Mouse (Mus musculus): ENCODE measurements around the gene Slc22a23. TPM values are rescaled to one million over a fixed set of nuclear protein-coding genes. Genes with fewer than 3 reads are reported as not detected.

The Slc22a23 gene
- total and polyA plus RNA-seq, 2 experiments from 2014 or later, result 10.3 to 87.9 TPM

- peak; percentile 40 for TF ChIP-seq CTCF (IDR thresholded peaks at IDR 0.05; ENCODE audit: low read depth)
- Histone ChIP-seq H3K9me3 (ENCODE audit: low read length) (no peaks in the 10 kb centered on the region), H3K27me3 (ENCODE audit: insufficient read depth, low read length) (no peaks in the 10 kb centered on the region), H3K4me3 (ENCODE audit: low read depth, low read length) (no peak overlapping the region), H3K4me1 (ENCODE audit: insufficient read depth) (peaks cover 25% of the 10 kb centered on the region), H3K9ac (no peak overlapping the region), H3K27ac (ENCODE audit: low read depth, low read length) (no peak overlapping the region), H3K36me3 (ENCODE audit: insufficient read depth) (no peaks in the 10 kb centered on the region), H3K4me2 (ENCODE audit: low read depth) (no peak overlapping the region)
- ATAC-seq, result no peak
- WGBS, result 62% methylated on average over 3 of the region's 3 CpGs
- no peak for DNase-seq
These were observed 198.1 kb downstream of the Slc22a23 start for GRCm38 (mm10) chr13:34146916-34147315.

DNA sequence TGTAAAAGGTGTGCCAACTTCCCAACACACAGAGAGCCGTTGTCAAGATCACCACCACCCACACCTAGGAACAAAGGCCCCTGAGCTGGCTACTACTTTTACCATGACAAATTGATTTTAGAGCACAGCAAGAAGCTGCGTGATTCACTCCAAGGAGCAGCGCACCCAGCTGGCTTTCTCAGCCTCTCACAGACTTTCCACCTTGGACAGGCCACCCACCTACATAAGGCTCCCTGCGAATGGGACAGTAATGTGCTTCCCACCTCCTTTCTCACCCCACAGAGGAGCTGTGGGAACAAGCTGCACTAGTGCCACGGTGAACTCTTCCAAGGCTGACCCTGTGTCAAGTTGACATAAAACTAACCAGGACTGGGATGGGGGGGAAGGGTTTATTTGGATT lies 201.6 kb downstream of the Slc22a23 start:
- Histone ChIP-seq H3K27ac (ENCODE audit: low read depth, low read length) (no peak overlapping the region), H3K9ac (no peak overlapping the region), H3K27me3 (ENCODE audit: insufficient read depth, low read length) (no peaks in the 10 kb centered on the region), H3K9me3 (ENCODE audit: low read length) (no peaks in the 10 kb centered on the region), H3K4me1 (ENCODE audit: insufficient read depth) (0 out of 2 replicates have a peak, but pooled peaks cover 8% of the 10 kb centered on the region), H3K4me3 (ENCODE audit: low read depth, low read length) (no peak overlapping the region), H3K4me2 (ENCODE audit: low read depth) (no peak overlapping the region), H3K36me3 (ENCODE audit: insufficient read depth) (no peaks in the 10 kb centered on the region)
- no peak for TF ChIP-seq CTCF (IDR thresholded peaks at IDR 0.05; ENCODE audit: low read depth)
- ATAC-seq (no peak), DNase-seq (no peak)
- 76% methylated on average over 5 of the region's 5 CpGs for WGBS

GRCm38 (mm10) chr13:34136605-34137004 lies 208.4 kb downstream of the Slc22a23 start:
- WGBS, result 27% methylated on average over 7 of the region's 7 CpGs
- no peak for TF ChIP-seq CTCF (IDR thresholded peaks at IDR 0.05; ENCODE audit: low read depth)
- DNase-seq (peak; percentile 87), ATAC-seq (peak; percentile 64)
- H3K4me2 ChIP-seq (ENCODE audit: low read depth), result no peak overlapping the region
- H3K9me3 ChIP-seq (ENCODE audit: low read length), result no peaks in the 10 kb centered on the region
- H3K36me3 ChIP-seq (ENCODE audit: insufficient read depth), result no peaks in the 10 kb centered on the region
- no peak overlapping the region for H3K4me3 ChIP-seq (ENCODE audit: low read depth, low read length)
- peaks cover 27% of the 10 kb centered on the region for H3K4me1 ChIP-seq (ENCODE audit: insufficient read depth)
- H3K27me3 ChIP-seq (ENCODE audit: insufficient read depth, low read length), result no peaks in the 10 kb centered on the region
- H3K27ac ChIP-seq (ENCODE audit: low read depth, low read length), result peak overlapping the region; percentile 67
- H3K9ac ChIP-seq, result no peak overlapping the region

GRCm38 (mm10) chr13:34134276-34134675 lies 210.7 kb downstream of the Slc22a23 start:
- H3K27me3 ChIP-seq (ENCODE audit: insufficient read depth, low read length), result no peaks in the 10 kb centered on the region
- H3K4me3 ChIP-seq (ENCODE audit: low read depth, low read length), result peak overlapping the region; percentile 90
- no peaks in the 10 kb centered on the region for H3K9me3 ChIP-seq (ENCODE audit: low read length)
- TF ChIP-seq CTCF (IDR thresholded peaks at IDR 0.05; ENCODE audit: low read depth), result no peak; the same call in 1 of the 2 replicates
- peaks cover 30% of the 10 kb centered on the region for H3K4me1 ChIP-seq (ENCODE audit: insufficient read depth)
- no peaks in the 10 kb centered on the region for H3K36me3 ChIP-seq (ENCODE audit: insufficient read depth)
- ATAC-seq (no peak), DNase-seq (peak; percentile 73)
- 12% methylated on average over 7 of the region's 7 CpGs for WGBS
- H3K27ac ChIP-seq (ENCODE audit: low read depth, low read length), result peak overlapping the region; percentile 100
- H3K4me2 ChIP-seq (ENCODE audit: low read depth), result peak overlapping the region; percentile 83
- H3K9ac ChIP-seq, result peak overlapping the region; percentile 100

DNA sequence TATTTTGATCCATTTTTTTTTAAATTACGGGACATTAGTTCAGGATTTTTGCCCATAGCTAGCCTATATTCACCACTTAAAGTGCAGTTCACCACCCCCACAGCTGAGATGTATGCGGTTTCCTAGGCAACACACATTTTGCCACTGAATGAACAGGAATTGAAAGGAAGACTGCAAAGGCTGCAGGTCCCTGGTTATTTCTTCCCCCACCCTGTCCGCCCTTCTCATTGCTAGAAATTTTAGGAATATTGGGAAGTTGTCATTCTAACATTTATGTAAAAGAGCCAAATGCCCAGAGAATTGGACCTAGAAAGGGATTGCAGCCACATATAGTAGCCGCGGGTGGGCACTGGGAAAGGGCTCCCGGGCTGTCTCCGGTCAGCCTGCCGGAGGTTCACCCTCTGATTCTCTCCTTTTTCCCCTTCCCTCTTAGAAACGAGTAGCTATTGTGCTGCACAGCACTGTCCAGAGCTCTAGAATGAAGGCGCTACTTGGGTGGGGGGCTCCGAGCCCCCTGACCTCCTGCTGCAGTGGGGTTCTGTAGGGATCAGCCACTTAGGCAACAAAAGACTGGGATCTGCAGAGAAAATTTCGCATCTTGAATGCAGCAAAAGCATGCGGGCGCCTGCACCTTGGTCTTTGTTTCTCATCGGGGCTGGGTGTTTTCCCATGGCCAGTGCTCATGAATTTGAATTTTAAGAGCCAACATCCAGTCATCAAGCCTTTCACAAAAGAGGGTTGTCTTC lies 211.5 kb downstream of the Slc22a23 start:
- DNase-seq, result peak; percentile 83
- Histone ChIP-seq H3K4me1 (ENCODE audit: insufficient read depth) (peaks cover 30% of the 10 kb centered on the region), H3K36me3 (ENCODE audit: insufficient read depth) (no peaks in the 10 kb centered on the region), H3K4me3 (ENCODE audit: low read depth, low read length) (peak overlapping the region; percentile 90), H3K27ac (ENCODE audit: low read depth, low read length) (peak overlapping the region; percentile 100), H3K4me2 (ENCODE audit: low read depth) (peak overlapping the region; percentile 83), H3K27me3 (ENCODE audit: insufficient read depth, low read length) (no peaks in the 10 kb centered on the region), H3K9ac (peak overlapping the region; percentile 100), H3K9me3 (ENCODE audit: low read length) (no peaks in the 10 kb centered on the region)
- no peak for ATAC-seq
- TF ChIP-seq CTCF (IDR thresholded peaks at IDR 0.05; ENCODE audit: low read depth), result no peak
- 2% methylated on average over 15 of the region's 15 CpGs for WGBS

DNA sequence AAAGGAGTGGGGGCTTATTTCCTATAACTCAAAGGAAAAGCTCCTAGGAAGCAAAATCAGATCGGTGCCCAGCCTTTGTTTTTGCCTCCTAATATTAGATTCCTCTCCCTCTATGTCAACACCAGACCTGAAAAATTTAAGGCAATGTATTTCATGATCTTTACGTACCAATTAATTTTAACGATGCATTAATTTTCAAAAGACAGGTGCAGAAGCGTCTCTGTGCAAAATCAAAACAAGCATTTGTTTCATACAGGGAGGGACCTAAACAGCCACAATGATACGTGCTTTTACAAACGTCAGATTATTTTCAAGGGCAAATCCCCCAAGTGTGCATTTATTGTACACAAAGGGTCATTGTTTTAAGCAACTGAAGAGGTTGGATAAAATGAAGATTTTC lies 212.1 kb downstream of the Slc22a23 start:
- peak overlapping the region; percentile 83 for H3K4me2 ChIP-seq (ENCODE audit: low read depth)
- DNase-seq, result peak; percentile 63
- no peaks in the 10 kb centered on the region for H3K9me3 ChIP-seq (ENCODE audit: low read length)
- no peaks in the 10 kb centered on the region for H3K27me3 ChIP-seq (ENCODE audit: insufficient read depth, low read length)
- no peak for ATAC-seq
- 3% methylated on average over 6 of the region's 6 CpGs for WGBS
- no peaks in the 10 kb centered on the region for H3K36me3 ChIP-seq (ENCODE audit: insufficient read depth)
- H3K9ac ChIP-seq, result peak overlapping the region; percentile 100
- peak overlapping the region; percentile 90 for H3K4me3 ChIP-seq (ENCODE audit: low read depth, low read length)
- H3K4me1 ChIP-seq (ENCODE audit: insufficient read depth), result peaks cover 30% of the 10 kb centered on the region
- H3K27ac ChIP-seq (ENCODE audit: low read depth, low read length), result peak overlapping the region; percentile 100
- TF ChIP-seq CTCF (IDR thresholded peaks at IDR 0.05; ENCODE audit: low read depth), result no peak

- no peak for TF ChIP-seq CTCF (IDR thresholded peaks at IDR 0.05; ENCODE audit: low read depth)
- peak; percentile 78 for DNase-seq
- H3K9ac ChIP-seq, result peak overlapping the region; percentile 100
- no peak for ATAC-seq
- peak overlapping the region; percentile 83 for H3K4me2 ChIP-seq (ENCODE audit: low read depth)
- H3K27me3 ChIP-seq (ENCODE audit: insufficient read depth, low read length), result no peaks in the 10 kb centered on the region
- H3K4me1 ChIP-seq (ENCODE audit: insufficient read depth), result peaks cover 30% of the 10 kb centered on the region
- H3K4me3 ChIP-seq (ENCODE audit: low read depth, low read length), result peak overlapping the region; percentile 90
- no peaks in the 10 kb centered on the region for H3K9me3 ChIP-seq (ENCODE audit: low read length)
- H3K27ac ChIP-seq (ENCODE audit: low read depth, low read length), result peak overlapping the region; percentile 100
- WGBS, result 1% methylated on average over 15 of the region's 15 CpGs
- no peaks in the 10 kb centered on the region for H3K36me3 ChIP-seq (ENCODE audit: insufficient read depth)
These were observed 212.7 kb downstream of the Slc22a23 start for GRCm38 (mm10) chr13:34132299-34132698.
